Mouse (Mus musculus) heart, adult 2 months (tissue): Measurements from ENCODE around the gene Pla2g12a. TPM values are rescaled to one million over a fixed set of nuclear protein-coding genes. Genes with fewer than 3 reads are reported as not detected.

Experiments
- DNase-seq, 2 experiments: peaks; one replicate each; pipeline ENCODE4 v3.0.0; 2021
- H3K27ac ChIP-seq: fragments of 200-600 bp; 2 replicates; pipeline ENCODE4 v1.8.1; 2022
- H3K27me3 ChIP-seq: fragments of 200-500 bp; 2 replicates; pipeline ENCODE4 v1.6.1; 2012; ENCODE audit warnings: mild to moderate bottlenecking, low read length, inconsistent platforms, mixed read lengths; ENCODE audit not compliant: control insufficient read depth, insufficient read depth
- H3K36me3 ChIP-seq: fragments of 200-500 bp; 2 replicates; pipeline ENCODE4 v1.6.1; 2012; ENCODE audit warnings: low read length, inconsistent platforms; ENCODE audit not compliant: control insufficient read depth, insufficient read depth
- H3K4me1 ChIP-seq: fragments of 200-500 bp; 2 replicates; pipeline ENCODE4 v1.6.1; 2011; ENCODE audit warnings: low read length; ENCODE audit not compliant: control insufficient read depth, insufficient read depth
- H3K4me3 ChIP-seq: fragments of 200-600 bp; 2 replicates; pipeline ENCODE4 v1.8.1; 2022
- H3K79me2 ChIP-seq: fragments of 200-500 bp; replicated peaks from 2 replicates; pipeline ENCODE4 v1.6.1; 2012; ENCODE audit warnings: mild to moderate bottlenecking, inconsistent platforms, low read length, moderate library complexity, mixed read lengths; ENCODE audit not compliant: control insufficient read depth, insufficient read depth
- H3K9ac ChIP-seq: fragments of 200-500 bp; 2 replicates; pipeline ENCODE4 v1.6.1; 2012; ENCODE audit warnings: low read depth, mild to moderate bottlenecking, control low read depth, inconsistent platforms, low read length, mixed read lengths
- CTCF ChIP-seq: fragments of 200-600 bp; IDR thresholded peaks from 2 replicates; pipeline ENCODE4 v1.8.1; 2022; ENCODE audit warnings: antibody characterized with exemption, mild to moderate bottlenecking, moderate library complexity
- EP300 ChIP-seq: fragments of 200-500 bp; IDR thresholded peaks from 2 replicates; pipeline ENCODE4 v1.6.1; 2011; ENCODE audit warnings: low read depth, low read length, control low read depth; ENCODE audit not compliant: insufficient read depth
- POLR2A ChIP-seq: fragments of 200-500 bp; IDR thresholded peaks from 2 replicates; pipeline ENCODE4 v1.6.1; 2011; ENCODE audit warnings: mild to moderate bottlenecking, low read depth, low read length, control low read depth; ENCODE audit not compliant: insufficient read depth
- WGBS: fragments of 180-500 bp; shearing (Covaris S2); methylation state at CpG from one replicate; pipeline ENCODE4 v1.1.7; 2018; 5-methylcytosine and 5-hydroxymethylcytosine counted together
- intact Hi-C: fragments of 180-260 bp; cut with DNase I; formaldehyde crosslinking; loops from one replicate; pipeline ENCODE4 v1.15.1; 2025
- polyA plus RNA-seq: library from polyadenylated mRNA; depleted of rRNA; stranded (reverse); fragments of >200 nt; gene quantifications from 2 replicates; pipeline ENCODE4 v1.2.3, GENCODE M21; 2012
- total RNA-seq, 2 experiments: library from RNA; stranded (reverse); gene quantifications; 2 replicates each; pipeline ENCODE4 v1.2.3; 2021

Gene Pla2g12a
- total and polyA plus RNA-seq, 3 experiments = 49.7 to 74.0 (median 57.1) TPM

DNA sequence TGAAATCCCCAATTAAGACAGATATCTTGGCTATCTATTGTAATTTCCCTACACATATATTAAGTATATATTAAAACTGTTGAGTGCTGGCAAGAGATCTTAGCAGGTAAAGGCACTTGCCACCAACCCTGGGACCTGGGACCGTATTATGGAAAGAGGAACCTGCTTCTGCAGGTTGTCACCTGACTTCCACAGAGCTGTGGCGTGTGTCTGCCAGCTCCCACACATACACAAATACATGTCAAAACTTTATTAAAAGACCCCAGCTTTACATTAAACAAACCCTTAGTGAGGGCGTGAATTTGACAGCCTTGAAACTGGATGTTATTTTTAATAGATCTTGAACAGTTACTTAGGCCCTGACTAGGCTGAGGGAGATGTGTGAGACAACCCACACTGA is 25.0 kb downstream of the Pla2g12a start:
- 98% methylated on average over 3 of the region's 3 CpGs for WGBS
- no peak for DNase-seq
- H3K4me3 ChIP-seq = no peak overlapping the region
- peaks cover 2% of the 10 kb centered on the region for H3K4me1 ChIP-seq
- H3K27ac ChIP-seq = no peak overlapping the region
- TF ChIP-seq CTCF (no peak), EP300 (no peak), POLR2A (no peak)
- H3K79me2 ChIP-seq = no peaks in the 10 kb centered on the region
- no peaks in the 10 kb centered on the region for H3K27me3 ChIP-seq
- no peaks in the 10 kb centered on the region for H3K36me3 ChIP-seq
- no peak overlapping the region for H3K9ac ChIP-seq
- intact Hi-C loops = loop anchor here (5.0 to 10.0 kb wide), 2 partner anchors 159 to 791 kb away; partner anchors contain the start of gene Sec24b

DNA sequence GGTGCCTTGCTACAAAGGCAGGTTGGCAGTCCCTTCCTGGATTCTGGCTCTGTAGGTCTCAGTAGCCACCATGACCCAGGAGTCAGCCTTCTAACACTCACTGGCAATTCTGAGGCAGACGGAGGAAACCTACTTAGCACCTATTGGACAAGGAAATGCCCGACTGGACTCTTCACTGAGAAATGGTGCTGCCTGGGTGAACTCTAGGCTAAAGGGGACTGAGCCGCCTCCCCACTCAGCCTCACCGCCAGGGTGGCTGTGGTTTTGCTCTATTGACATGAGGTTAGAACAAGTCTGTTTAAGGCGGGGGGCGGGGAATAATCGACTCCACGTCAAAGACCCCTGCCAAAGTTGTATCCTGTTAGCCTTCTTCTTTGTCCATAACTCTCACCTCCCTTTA is 25.5 kb downstream of the Pla2g12a start:
- no peak for DNase-seq
- H3K27me3 ChIP-seq = no peaks in the 10 kb centered on the region
- intact Hi-C loops = loop anchor here (5.0 to 10.0 kb wide), 2 partner anchors 158 to 791 kb away; partner anchors contain the start of gene Sec24b
- WGBS = 86% methylated on average over 8 of the region's 8 CpGs
- TF ChIP-seq EP300 = no peak
- no peaks in the 10 kb centered on the region for H3K36me3 ChIP-seq
- H3K9ac ChIP-seq = no peak overlapping the region
- no peak overlapping the region for H3K4me3 ChIP-seq
- no peak overlapping the region for H3K27ac ChIP-seq
- H3K4me1 ChIP-seq = peaks cover 2% of the 10 kb centered on the region
- no peaks in the 10 kb centered on the region for H3K79me2 ChIP-seq

DNA sequence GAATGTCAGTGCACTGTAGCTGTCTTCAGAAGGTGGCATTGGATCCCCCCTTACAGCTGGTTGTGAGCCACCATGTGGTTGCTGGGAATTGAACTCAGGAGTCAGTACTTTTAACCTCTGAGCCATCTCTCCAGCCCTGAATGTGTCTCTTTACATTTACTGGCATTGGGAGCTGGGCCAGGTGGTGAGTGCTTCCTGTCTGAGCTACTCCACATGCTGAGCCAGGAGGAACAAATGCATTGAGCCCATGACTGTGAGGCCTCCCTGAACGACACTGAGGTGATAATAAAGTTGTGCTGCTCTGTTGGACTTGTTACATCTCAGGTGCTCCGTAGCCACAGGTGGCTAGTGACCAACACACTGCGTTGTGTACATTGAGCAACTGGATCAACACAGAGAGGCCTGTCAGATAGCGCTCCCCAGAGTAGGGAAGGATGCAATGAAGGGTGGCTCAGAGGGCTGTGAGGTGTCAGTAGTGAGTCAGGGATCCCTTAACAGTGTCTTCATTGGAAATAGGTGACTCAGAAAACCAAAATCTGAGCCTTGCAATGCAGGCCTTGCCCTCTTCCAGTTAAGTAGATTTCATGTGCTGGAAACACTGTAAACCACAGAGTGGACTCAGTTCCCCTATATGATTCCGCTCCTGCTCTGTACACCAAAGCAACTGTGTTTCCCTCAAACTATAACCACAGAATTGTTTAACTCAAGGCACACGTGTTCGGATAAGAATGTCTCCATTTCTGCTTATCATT is 26.2 kb downstream of the Pla2g12a start:
- intact Hi-C loops = loop anchor here (5.0 to 10.0 kb wide), 2 partner anchors 158 to 790 kb away; partner anchors contain the start of gene Sec24b
- H3K36me3 ChIP-seq = no peaks in the 10 kb centered on the region
- no peak for TF ChIP-seq EP300
- no peak for TF ChIP-seq CTCF
- no peak for TF ChIP-seq POLR2A

DNA sequence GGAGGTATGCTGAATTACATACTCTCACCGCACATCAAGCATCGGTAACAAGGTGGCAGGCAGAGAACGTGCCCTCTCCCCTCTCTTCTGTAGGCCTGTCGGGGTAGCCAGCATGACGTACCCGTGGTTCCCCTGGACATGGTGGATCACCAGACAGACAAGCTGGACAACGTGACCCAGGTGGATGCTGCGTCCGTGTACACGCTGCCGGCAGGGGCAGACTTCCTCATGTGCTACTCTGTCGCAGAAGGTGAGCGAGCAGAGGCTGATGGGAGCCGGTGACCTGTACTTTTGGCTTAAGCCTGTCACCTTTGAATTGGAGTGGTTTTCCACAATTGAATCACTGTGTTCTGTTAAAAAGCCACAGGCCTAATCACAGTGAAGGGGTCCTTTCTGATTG is 33.6 kb downstream of the Pla2g12a start:
- H3K27me3 ChIP-seq = no peaks in the 10 kb centered on the region
- TF ChIP-seq POLR2A (no peak), EP300 (no peak), CTCF (no peak)
- WGBS = 94% methylated on average over 14 of the region's 14 CpGs
- H3K4me1 ChIP-seq = no peaks in the 10 kb centered on the region
- H3K4me3 ChIP-seq = no peak overlapping the region
- no peak overlapping the region for H3K9ac ChIP-seq
- H3K36me3 ChIP-seq = no peaks in the 10 kb centered on the region
- DNase-seq = no peak
- H3K27ac ChIP-seq = no peak overlapping the region
- H3K79me2 ChIP-seq = no peaks in the 10 kb centered on the region
- intact Hi-C loops = no loop called here

More for the DNA sequence above, 26.2 kb downstream of the Pla2g12a start:
- no peaks in the 10 kb centered on the region for H3K27me3 ChIP-seq
- no peak overlapping the region for H3K4me3 ChIP-seq
- WGBS = 81% methylated on average over 7 of the region's 7 CpGs
- no peak overlapping the region for H3K9ac ChIP-seq
- peaks cover 2% of the 10 kb centered on the region for H3K4me1 ChIP-seq
- no peaks in the 10 kb centered on the region for H3K79me2 ChIP-seq
- no peak overlapping the region for H3K27ac ChIP-seq
- DNase-seq = no peak

DNA sequence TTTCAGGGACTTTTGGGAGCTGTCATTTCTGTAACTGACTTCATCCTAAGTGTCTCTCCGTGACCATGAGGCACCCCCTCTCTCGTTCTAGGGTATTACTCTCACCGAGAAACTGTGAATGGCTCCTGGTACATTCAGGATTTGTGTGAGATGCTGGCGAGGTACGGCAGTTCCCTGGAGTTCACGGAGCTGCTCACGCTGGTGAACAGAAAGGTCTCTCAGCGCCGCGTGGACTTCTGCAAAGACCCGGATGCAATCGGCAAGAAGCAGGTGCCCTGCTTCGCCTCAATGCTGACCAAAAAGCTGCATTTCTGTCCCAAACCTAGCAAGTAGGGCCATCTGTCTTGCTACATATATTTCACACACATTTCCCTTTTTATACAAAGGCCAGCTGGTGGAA is 34.8 kb downstream of the Pla2g12a start:
- no peaks in the 10 kb centered on the region for H3K36me3 ChIP-seq
- TF ChIP-seq EP300 (no peak), POLR2A (no peak), CTCF (no peak)
- no peak overlapping the region for H3K9ac ChIP-seq
- no peaks in the 10 kb centered on the region for H3K4me1 ChIP-seq
- H3K27me3 ChIP-seq = no peaks in the 10 kb centered on the region
- 95% methylated on average over 13 of the region's 13 CpGs for WGBS
- DNase-seq = no peak
- H3K27ac ChIP-seq = no peak overlapping the region
- intact Hi-C loops = no loop called here
- no peaks in the 10 kb centered on the region for H3K79me2 ChIP-seq
- H3K4me3 ChIP-seq = no peak overlapping the region

DNA sequence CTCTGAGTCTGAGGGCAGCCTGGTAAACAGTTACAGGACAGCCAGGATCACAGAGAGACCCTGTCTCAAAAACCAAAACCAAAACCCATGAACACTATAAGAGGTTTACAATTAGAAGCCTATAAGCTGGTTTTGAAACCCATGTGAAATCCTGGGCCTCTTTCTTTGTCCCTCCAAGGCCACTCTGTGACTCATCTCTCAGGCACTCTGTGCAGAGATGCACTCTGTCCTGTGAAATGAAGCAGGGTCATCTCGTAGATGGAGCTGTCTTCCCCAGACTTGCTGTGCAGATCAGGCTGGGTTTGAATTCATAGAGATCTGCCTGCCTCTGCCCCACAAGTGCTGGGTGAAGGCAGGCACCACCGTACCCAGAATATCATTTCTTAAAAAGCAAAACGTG is 39.0 kb downstream of the Pla2g12a start:
- H3K27ac ChIP-seq = no peak overlapping the region
- TF ChIP-seq CTCF (no peak), EP300 (no peak), POLR2A (no peak)
- DNase-seq = no peak
- no peaks in the 10 kb centered on the region for H3K36me3 ChIP-seq
- no peak overlapping the region for H3K4me3 ChIP-seq
- intact Hi-C loops = no loop called here
- H3K9ac ChIP-seq = no peak overlapping the region
- WGBS = 71% methylated on average over 3 of the region's 3 CpGs
- no peaks in the 10 kb centered on the region for H3K79me2 ChIP-seq
- H3K27me3 ChIP-seq = no peaks in the 10 kb centered on the region
- no peaks in the 10 kb centered on the region for H3K4me1 ChIP-seq
